Mouse (Mus musculus) liver, postnatal 0 days (tissue): ENCODE data around the gene Prrxl1.

Experiments
- CTCF ChIP-seq: sonication (generic); IDR thresholded peaks from 2 replicates; pipeline ENCODE4 v1.5.1; 2016; ENCODE audit warnings: antibody characterized with exemption, low read depth
- EP300 ChIP-seq: IDR thresholded peaks from 2 replicates; pipeline ENCODE4 v1.6.1; 2016; ENCODE audit warnings: antibody characterized with exemption, low read depth, mild to moderate bottlenecking

DNA sequence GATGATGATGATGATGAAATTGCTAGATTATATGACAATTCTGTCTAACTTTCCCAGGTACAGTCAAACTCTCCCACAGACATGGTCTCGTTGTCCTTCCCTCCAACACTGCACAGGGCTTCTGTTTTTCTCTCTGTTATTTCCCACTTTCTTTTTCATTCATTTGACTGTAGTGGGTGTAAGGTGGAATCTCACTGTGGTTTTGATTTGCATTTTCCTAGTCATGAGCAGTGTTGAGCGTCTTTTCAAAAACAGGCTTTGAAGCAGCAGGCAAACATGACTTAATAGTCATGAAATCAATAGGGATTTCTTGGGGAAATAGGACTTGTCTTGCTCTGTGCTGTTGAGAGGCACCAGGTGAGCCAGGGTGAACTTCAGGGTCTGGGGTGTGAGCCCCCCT lies 97.1 kb downstream of the Prrxl1 start:
- TF ChIP-seq CTCF (no peak), EP300 (no peak)
